Mouse (Mus musculus) G1E (cell line): ENCODE results near the gene Sulf2. TPM values are rescaled to one million over a fixed set of nuclear protein-coding genes. Genes with fewer than 3 reads are reported as not detected.
A peak's percentile ranks its signal among the peaks of the same experiment; 100 is the strongest.
"Not testable (repeated sequence)": the region's sequence is repeated elsewhere in the genome, so short reads cannot be mapped to it uniquely, and the experiment has no call there.

Source experiments
- ATAC-seq: 2 replicates; pipeline ENCODE4 v1.8.0; 2016; ENCODE audit warnings: mild to moderate bottlenecking; ENCODE audit not compliant: insufficient number of reproducible peaks, poor library complexity, low FRiP score, severe bottlenecking; ENCODE audit errors: extremely low read depth
- DNase-seq: peaks from one replicate; pipeline ENCODE4 v3.0.0; 2012; ENCODE audit warnings: low spot score
- H3K27me3 ChIP-seq: 2 replicates; pipeline ENCODE4 v1.6.1; 2012; ENCODE audit warnings: mild to moderate bottlenecking, low read length, inconsistent platforms; ENCODE audit not compliant: insufficient read depth
- H3K36me3 ChIP-seq: replicated peaks from 2 replicates; pipeline ENCODE3; 2012; ENCODE audit warnings: mild to moderate bottlenecking, inconsistent platforms
- H3K4me1 ChIP-seq: 2 replicates; pipeline ENCODE4 v1.6.1; 2012; ENCODE audit warnings: low read depth, low read length, inconsistent platforms, mixed read lengths; ENCODE audit not compliant: insufficient read depth
- H3K4me3 ChIP-seq: 2 replicates; pipeline ENCODE4 v1.5.1; 2012; ENCODE audit warnings: low read depth, mild to moderate bottlenecking, inconsistent platforms, low read length, moderate library complexity, mixed read lengths
- H3K9me3 ChIP-seq: replicated peaks from 2 replicates; pipeline ENCODE4 v1.6.1; 2012; ENCODE audit warnings: inconsistent platforms
- CTCF ChIP-seq: IDR thresholded peaks from 2 replicates; pipeline ENCODE4 v1.5.1; 2012; ENCODE audit warnings: low read depth, low read length, inconsistent platforms, mixed read lengths
- GATA1 ChIP-seq: IDR thresholded peaks from 2 replicates; pipeline ENCODE4 v1.6.1; 2012; ENCODE audit warnings: borderline replicate concordance, low read length, inconsistent platforms, mixed read lengths
- GATA2 ChIP-seq: IDR thresholded peaks from 2 replicates; pipeline ENCODE4 v1.6.1; 2012; ENCODE audit warnings: low read depth, low read length, inconsistent platforms, borderline replicate concordance
- POLR2AphosphoS5 ChIP-seq: IDR thresholded peaks from 2 replicates; pipeline ENCODE4 v1.6.1; 2012; ENCODE audit warnings: low read depth, low read length, inconsistent platforms; ENCODE audit not compliant: insufficient replicate concordance
- TAL1 ChIP-seq: conservative IDR thresholded peaks from 2 replicates; pipeline ENCODE4 v1.6.1; 2012; ENCODE audit warnings: low read depth, low read length, inconsistent platforms, mixed read lengths
- polyA plus RNA-seq: library from polyadenylated mRNA; stranded (reverse); fragments of >175 nt; gene quantifications from 2 replicates; pipeline ENCODE4 v1.2.3, GENCODE M21; 2012
- total RNA-seq, 2 experiments: library from RNA; stranded (forward) in 1 of 2; stranded (reverse) in 1 of 2; fragments of 200-1000 nt in 1 of 2; fragments of >200 nt in 1 of 2; fragmentation: Nextera tagmentation in 1 of 2; gene quantifications; 2 replicates each; pipeline ENCODE4 v1.2.3; 2014 to 2017

Gene Sulf2
- total and polyA plus RNA-seq, 3 experiments: 0.16 TPM; not detected in 2

DNA sequence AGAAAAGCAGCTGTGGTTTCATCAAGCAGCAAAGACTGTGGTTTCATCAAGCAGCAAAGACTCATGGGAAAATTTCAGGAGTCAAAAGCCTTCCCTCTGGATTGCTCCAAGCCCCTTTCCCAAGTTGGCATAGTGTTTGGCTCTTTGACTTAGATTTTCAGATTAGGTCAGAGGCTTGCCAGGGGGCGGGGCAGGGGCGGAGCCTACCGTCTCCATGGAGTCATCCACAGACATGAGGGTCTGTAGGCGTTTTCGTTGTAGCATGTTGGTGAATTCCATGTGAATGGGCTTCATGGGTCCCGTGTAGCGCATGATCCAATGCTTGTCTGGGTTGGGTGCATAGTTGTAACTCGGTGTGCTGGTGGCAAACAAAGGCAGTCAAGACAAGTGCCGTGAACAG, 66.5 kb downstream of the Sulf2 start:
- ATAC-seq (no peak), DNase-seq (no peak)
- H3K4me3 ChIP-seq: no peak overlapping the region
- no peaks in the 10 kb centered on the region for H3K4me1 ChIP-seq
- H3K36me3 ChIP-seq: no peaks in the 10 kb centered on the region
- no peak for TF ChIP-seq GATA1
- TF ChIP-seq CTCF: no peak
- H3K27me3 ChIP-seq: no peaks in the 10 kb centered on the region
- peaks cover 14% of the 10 kb centered on the region for H3K9me3 ChIP-seq

DNA sequence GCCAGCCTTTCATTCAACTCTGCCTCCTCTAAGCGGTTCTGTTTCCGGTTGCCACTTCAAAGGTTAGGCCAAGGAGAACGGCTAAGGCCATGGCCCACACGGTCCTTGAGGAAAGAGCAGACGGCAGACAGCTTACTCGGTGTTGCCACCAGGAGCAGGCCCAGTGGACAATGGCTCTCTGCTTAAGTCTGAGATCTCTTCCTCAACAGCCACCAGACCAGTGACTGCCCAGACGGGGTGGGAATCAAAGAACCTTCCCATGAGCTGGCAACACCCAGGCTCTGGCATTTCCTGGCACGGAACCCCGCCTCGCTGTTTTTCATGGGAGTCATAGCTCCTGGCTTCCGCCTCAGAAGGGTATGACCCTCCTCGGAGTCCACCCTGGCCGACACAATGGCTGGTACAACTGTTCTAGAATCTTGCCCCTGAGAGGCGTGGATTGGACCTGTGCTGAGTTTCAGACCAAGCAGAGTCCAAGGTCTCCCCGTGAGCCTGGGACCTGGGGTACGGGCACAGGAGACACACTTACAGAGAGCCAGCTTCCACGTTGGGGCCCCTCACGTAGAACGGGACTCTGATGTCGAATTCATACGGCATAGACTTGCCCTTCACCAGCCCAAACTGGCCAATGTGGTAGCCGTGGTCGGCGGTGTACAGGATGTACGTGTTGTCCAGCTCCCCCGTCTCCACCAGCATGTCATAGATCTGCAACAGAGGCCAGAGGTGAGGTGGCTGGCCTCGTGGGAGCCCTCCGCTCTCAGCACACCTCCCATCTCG, 68.8 kb downstream of the Sulf2 start:
- Histone ChIP-seq H3K36me3 (no peaks in the 10 kb centered on the region), H3K9me3 (no peaks in the 10 kb centered on the region), H3K27me3 (no peaks in the 10 kb centered on the region), H3K4me1 (no peaks in the 10 kb centered on the region), H3K4me3 (no peak overlapping the region)
- TF ChIP-seq POLR2AphosphoS5 (no peak), TAL1 (no peak), GATA1 (no peak), GATA2 (no peak), CTCF (no peak)
- ATAC-seq (no peak), DNase-seq (no peak)

DNA sequence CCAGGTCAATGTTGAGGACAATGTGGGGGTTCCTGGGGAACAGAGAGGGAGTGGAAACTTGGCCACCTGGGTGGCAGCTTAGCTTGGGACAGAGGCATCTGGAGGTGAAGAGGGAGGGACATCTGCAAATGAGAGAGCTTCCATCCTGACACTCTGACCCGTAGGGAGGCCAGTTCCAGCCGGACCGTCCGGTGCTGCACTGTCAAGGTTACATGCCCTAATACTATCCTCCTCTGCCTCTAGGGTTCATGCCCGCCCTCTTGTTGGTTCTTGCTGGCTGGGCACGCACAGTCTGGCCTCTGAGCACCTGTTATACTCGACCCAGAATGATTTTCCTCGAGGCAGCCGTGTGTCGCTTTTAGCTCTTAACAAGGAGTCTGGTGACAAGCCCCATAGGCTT, 69.7 kb downstream of the Sulf2 start:
- Histone ChIP-seq H3K9me3 (no peaks in the 10 kb centered on the region), H3K4me3 (no peak overlapping the region), H3K36me3 (no peaks in the 10 kb centered on the region), H3K27me3 (peaks cover 4% of the 10 kb centered on the region; the same call in 1 of the 2 replicates), H3K4me1 (no peaks in the 10 kb centered on the region)
- DNase-seq (no peak), ATAC-seq (no peak)
- TF ChIP-seq TAL1 (no peak), GATA2 (no peak), CTCF (no peak), POLR2AphosphoS5 (no peak)

DNA sequence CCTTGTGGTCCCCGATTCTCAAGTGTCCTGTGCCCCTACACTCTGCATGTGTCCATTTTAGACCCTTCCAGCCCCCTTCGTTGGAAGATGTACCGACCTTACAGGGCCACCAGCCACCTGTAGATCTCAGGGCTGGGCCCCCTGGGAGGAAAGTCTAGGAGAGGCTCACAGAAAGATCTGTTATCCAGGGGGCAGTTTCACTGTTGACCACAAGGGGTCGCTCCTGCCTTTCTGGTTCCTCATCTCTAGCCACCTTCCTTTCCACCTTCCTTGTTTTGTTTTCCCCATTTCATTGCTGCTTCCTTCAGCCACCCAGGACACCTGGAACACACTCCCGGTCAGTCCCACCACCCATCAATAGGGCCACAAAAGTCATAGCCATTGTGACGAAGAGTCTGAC, 70.5 kb downstream of the Sulf2 start:
- H3K4me3 ChIP-seq, H3K4me1 ChIP-seq, H3K36me3 ChIP-seq, ATAC-seq, DNase-seq, H3K9me3 ChIP-seq, H3K27me3 ChIP-seq: not testable (repeated sequence)
- TF ChIP-seq CTCF: peak; percentile 79

DNA sequence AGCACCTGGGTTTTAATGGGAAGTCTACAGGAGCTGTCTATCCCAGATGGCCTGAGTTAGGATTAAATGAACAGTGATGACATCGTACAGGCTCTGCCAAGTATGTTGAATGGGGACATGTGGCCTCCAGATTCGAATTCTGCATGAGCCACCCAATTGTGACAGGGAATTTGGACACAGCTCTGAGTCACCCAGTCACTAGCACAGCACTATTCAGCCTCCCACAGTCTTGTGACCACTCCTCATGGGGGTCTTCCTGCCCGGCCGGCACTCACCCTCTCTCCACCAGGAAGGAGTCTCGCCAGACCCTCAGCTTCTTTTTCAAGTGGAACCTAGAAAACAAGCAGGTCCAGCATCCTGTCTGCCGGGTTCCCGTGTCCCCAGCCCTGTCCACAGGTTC, 71.4 kb downstream of the Sulf2 start:
- H3K4me1 ChIP-seq: peaks cover 2% of the 10 kb centered on the region; the same call in 1 of the 2 replicates
- H3K36me3 ChIP-seq: no peaks in the 10 kb centered on the region
- ATAC-seq (no peak), DNase-seq (no peak)
- H3K27me3 ChIP-seq: peaks cover 4% of the 10 kb centered on the region; the same call in 1 of the 2 replicates
- no peak overlapping the region for H3K4me3 ChIP-seq
- no peaks in the 10 kb centered on the region for H3K9me3 ChIP-seq
- TF ChIP-seq GATA1 (no peak), TAL1 (no peak), CTCF (no peak), POLR2AphosphoS5 (no peak), GATA2 (no peak)

DNA sequence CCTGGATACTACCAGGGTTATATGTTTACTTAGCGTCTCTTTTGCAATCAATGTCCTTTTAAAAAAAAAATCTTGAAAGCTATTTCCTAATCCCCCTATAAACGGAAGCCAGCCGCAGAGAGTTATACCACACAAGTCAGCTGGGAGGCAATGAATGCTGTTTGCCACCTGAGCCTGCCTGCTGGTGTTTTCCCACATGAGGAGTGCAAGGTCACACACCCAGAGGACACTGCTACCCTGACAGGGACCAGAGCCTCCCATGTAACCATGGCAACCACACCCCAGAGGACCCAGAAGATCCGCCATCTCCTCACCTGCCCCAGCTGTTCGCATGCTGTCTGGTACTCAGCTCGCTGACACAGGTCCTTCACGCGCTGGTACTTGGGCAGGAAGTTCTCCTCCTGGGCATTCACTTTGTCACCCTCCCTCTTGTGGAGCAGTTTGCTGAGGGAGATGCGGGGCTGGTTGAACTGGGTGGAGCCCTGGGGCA, 71.9 kb downstream of the Sulf2 start:
- H3K36me3 ChIP-seq: no peaks in the 10 kb centered on the region
- ATAC-seq (no peak), DNase-seq (no peak)
- TF ChIP-seq GATA2 (no peak), POLR2AphosphoS5 (no peak), GATA1 (no peak), TAL1 (no peak), CTCF (no peak)
- H3K9me3 ChIP-seq: no peaks in the 10 kb centered on the region
- peaks cover 6% of the 10 kb centered on the region for H3K4me1 ChIP-seq
- H3K4me3 ChIP-seq: no peak overlapping the region
- peaks cover 4% of the 10 kb centered on the region; the same call in 1 of the 2 replicates for H3K27me3 ChIP-seq

DNA sequence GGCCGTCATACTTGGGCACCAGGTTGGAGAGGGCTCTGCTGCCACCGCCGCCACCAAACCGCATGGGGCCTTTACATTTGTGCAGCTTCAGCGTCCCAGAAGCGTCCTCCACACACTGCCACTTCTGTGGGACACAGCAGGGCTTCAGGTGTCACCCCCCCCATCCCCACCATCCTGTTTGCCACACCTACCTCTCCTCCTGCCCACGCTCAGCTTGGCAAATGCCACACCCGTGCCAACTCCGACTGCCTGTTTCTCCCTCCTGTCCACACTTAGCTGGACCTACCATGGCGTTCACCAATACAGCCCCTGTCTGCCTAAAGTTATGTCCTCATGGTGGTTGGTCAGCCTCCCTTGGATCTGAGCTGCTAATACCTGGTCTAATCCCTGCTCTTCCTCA, 72.8 kb downstream of the Sulf2 start:
- Histone ChIP-seq H3K9me3 (no peaks in the 10 kb centered on the region), H3K4me1 (peaks cover 6% of the 10 kb centered on the region), H3K36me3 (no peaks in the 10 kb centered on the region), H3K4me3 (no peak overlapping the region), H3K27me3 (peaks cover 4% of the 10 kb centered on the region; the same call in 1 of the 2 replicates)
- TF ChIP-seq GATA2: no peak
- no peak for ATAC-seq
- no peak for DNase-seq
